Mouse (Mus musculus) hindbrain, embryonic 15.5 days (tissue): ENCODE results near the gene Lamtor1. TPM values are rescaled to one million over a fixed set of nuclear protein-coding genes. Genes with fewer than 3 reads are reported as not detected.
A peak's percentile ranks its signal among the peaks of the same experiment; 100 is the strongest.

Experiments used
- ATAC-seq: fragments of 200-750 bp; cut with Nextera tagmentation; 2 replicates; pipeline ENCODE4 v1.8.0; 2017; ENCODE audit warnings: low read depth, moderate number of reproducible peaks, moderate TSS enrichment; ENCODE audit not compliant: low FRiP score
- H3K27ac ChIP-seq: fragments of 300-500 bp; sonication (generic); replicated peaks from 2 replicates; pipeline ENCODE4 v1.5.1; 2015; ENCODE audit warnings: mild to moderate bottlenecking, inconsistent platforms
- H3K27me3 ChIP-seq: fragments of 300-500 bp; sonication (generic); 2 replicates; pipeline ENCODE4 v1.6.1; 2015; ENCODE audit warnings: control low read depth, inconsistent platforms
- H3K36me3 ChIP-seq: fragments of 300-500 bp; sonication (generic); 2 replicates; pipeline ENCODE4 v1.6.1; 2015; ENCODE audit warnings: control low read depth, inconsistent platforms
- H3K4me1 ChIP-seq: fragments of 300-500 bp; sonication (generic); replicated peaks from 2 replicates; pipeline ENCODE4 v1.6.1; 2015; ENCODE audit warnings: control low read depth, inconsistent platforms
- H3K4me2 ChIP-seq: fragments of 300-500 bp; sonication (generic); 2 replicates; pipeline ENCODE4 v1.6.1; 2015; ENCODE audit warnings: moderate library complexity, mild to moderate bottlenecking, inconsistent platforms
- H3K4me3 ChIP-seq: fragments of 300-500 bp; sonication (generic); 2 replicates; pipeline ENCODE4 v1.5.1; 2015; ENCODE audit warnings: mild to moderate bottlenecking, inconsistent platforms
- H3K9ac ChIP-seq: fragments of 300-500 bp; sonication (generic); 2 replicates; pipeline ENCODE4 v1.6.1; 2015; ENCODE audit warnings: inconsistent platforms
- H3K9me3 ChIP-seq: fragments of 300-500 bp; sonication (generic); 2 replicates; pipeline ENCODE4 v1.6.1; 2016; ENCODE audit warnings: control low read depth, inconsistent platforms
- WGBS: fragments of 180-500 bp; shearing (Covaris S2); methylation state at CpG from one replicate; pipeline ENCODE4 v1.1.7; 2015; 5-methylcytosine and 5-hydroxymethylcytosine counted together
- polyA plus RNA-seq: library from polyadenylated mRNA; unstranded; fragments of >200 nt; fragmentation: Nextera tagmentation; extraction: Ambion mirVana; gene quantifications from 2 replicates; pipeline ENCODE4 v1.2.1, GENCODE M21; 2015

The Lamtor1 gene
- polyA plus RNA-seq, 1 experiment from 2014 or later: 165 TPM

DNA sequence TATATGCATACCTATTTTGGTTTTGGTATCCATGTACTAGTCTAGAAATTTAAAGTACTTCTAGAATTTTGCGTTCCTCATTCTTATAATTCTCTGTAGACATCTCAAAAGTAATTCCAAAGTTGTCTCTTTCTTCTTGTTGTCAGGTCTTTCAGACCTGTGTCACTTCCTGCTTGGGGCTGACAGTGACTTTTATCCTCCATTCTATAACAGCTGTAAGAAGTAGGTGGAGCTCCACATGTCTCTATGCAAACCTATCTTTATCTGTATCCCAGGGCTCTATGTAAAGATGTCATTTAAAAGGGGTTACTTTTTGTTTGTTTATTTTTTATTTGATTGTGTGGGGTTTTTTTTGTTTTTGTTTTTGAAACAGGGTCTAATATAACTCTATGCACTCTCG, 57.9 kb downstream of the Lamtor1 start:
- no peak overlapping the region for H3K9ac ChIP-seq
- ATAC-seq: no peak
- H3K4me2 ChIP-seq: no peak overlapping the region
- no peak overlapping the region for H3K27ac ChIP-seq
- peaks cover 10% of the 10 kb centered on the region for H3K4me1 ChIP-seq
- no peaks in the 10 kb centered on the region for H3K9me3 ChIP-seq
- WGBS: 91% methylated on average over 2 of the region's 2 CpGs
- no peaks in the 10 kb centered on the region for H3K36me3 ChIP-seq
- no peaks in the 10 kb centered on the region for H3K27me3 ChIP-seq
- H3K4me3 ChIP-seq: no peak overlapping the region

DNA sequence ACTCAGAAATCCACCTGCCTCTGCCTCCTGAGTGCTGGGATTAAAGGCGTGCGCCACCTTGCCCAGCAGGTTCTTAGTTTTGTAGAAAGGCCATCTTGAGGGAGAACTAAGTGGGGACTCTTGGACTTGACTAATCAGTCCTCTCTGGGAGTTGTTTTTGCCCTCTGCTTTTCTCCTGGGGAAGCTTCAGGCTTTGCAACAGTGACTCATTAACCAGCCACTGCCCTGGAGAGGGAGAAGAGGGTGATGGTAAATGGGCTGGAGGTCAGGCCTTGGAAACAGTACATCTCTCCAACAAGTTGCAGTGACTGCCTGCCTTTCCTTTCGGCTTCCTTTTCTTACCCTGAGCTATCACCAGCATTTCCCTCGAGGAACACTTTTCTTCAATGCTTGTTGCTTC, 58.8 kb downstream of the Lamtor1 start:
- Histone ChIP-seq H3K27ac (no peak overlapping the region), H3K4me1 (peaks cover 17% of the 10 kb centered on the region), H3K27me3 (no peaks in the 10 kb centered on the region), H3K4me3 (no peak overlapping the region), H3K9ac (no peak overlapping the region), H3K36me3 (no peaks in the 10 kb centered on the region), H3K4me2 (no peak overlapping the region), H3K9me3 (no peaks in the 10 kb centered on the region)
- 87% methylated on average over 4 of the region's 4 CpGs for WGBS
- ATAC-seq: no peak

DNA sequence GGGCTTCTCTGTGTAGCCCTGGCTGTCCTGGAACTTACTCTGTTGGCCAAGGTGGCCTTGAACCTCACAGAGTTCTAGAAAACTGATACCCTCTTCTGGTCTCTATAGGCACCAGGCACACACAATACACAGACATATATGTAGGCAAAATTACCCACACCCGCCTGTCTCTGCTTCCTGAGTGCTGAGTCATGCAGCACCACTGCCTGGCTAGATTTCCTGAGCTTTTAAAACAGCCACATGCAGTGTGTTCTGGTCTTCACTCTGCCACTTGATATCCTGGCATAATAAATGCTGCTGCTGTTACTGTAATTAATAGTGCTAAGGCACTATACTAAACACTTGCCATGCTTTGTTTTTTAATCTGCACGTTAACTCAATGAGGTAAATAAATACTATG, 59.9 kb downstream of the Lamtor1 start:
- no peak overlapping the region for H3K27ac ChIP-seq
- ATAC-seq: no peak
- H3K4me1 ChIP-seq: peaks cover 10% of the 10 kb centered on the region
- no peaks in the 10 kb centered on the region for H3K9me3 ChIP-seq
- WGBS: 83% methylated on average over 2 of the region's 2 CpGs
- H3K4me2 ChIP-seq: no peak overlapping the region
- no peaks in the 10 kb centered on the region for H3K36me3 ChIP-seq
- H3K9ac ChIP-seq: no peak overlapping the region
- H3K4me3 ChIP-seq: no peak overlapping the region
- H3K27me3 ChIP-seq: no peaks in the 10 kb centered on the region

DNA sequence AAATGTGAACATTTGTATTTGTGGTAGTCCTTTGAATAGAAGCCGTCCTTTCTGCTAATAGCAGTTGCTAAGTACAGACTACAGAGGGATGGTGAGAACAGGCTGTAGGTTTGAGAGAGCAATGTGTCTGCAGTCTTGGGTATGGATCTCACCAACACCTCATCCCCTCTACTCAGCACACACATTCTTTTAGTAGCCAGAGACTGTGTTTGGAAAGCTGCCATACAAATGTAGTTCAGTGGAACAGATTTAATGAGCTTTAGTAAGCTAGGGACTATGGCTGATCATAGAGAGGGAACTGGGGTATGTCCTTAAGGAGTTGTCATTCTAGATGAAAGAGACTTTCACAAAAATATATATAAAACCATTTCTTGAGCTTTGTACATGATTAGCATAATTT, 61.6 kb downstream of the Lamtor1 start:
- no peak overlapping the region for H3K9ac ChIP-seq
- no peak overlapping the region for H3K4me3 ChIP-seq
- ATAC-seq: no peak
- H3K4me1 ChIP-seq: peaks cover 21% of the 10 kb centered on the region
- no peaks in the 10 kb centered on the region for H3K9me3 ChIP-seq
- H3K4me2 ChIP-seq: no peak overlapping the region
- WGBS: 85% methylated on average over 1 of the region's 1 CpGs
- H3K36me3 ChIP-seq: no peaks in the 10 kb centered on the region
- no peaks in the 10 kb centered on the region for H3K27me3 ChIP-seq
- no peak overlapping the region for H3K27ac ChIP-seq

DNA sequence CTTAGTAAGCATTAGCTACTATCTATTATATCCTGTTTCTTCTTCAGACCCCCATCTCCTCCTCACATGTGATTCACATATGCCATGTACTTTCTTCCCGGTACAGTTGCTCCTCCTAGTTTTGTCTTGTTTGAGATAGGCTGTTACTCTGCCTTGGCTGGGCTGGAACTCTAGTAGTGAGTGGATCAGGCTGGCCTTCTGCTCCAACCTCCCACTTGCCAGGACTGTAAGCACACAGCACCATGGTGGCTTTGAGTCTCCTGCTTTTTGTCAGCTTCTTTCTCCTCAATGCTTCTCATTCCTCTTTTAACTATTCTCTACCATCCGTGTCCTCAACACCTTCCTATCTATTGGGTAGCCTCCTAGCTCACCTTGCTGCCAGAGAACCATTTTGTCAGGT, 63.0 kb downstream of the Lamtor1 start:
- Histone ChIP-seq H3K27ac (peak overlapping the region; percentile 99), H3K4me2 (peak overlapping the region; percentile 77), H3K9ac (peak overlapping the region; percentile 84), H3K4me3 (no peak overlapping the region), H3K36me3 (no peaks in the 10 kb centered on the region), H3K27me3 (no peaks in the 10 kb centered on the region), H3K9me3 (no peaks in the 10 kb centered on the region), H3K4me1 (peaks cover 35% of the 10 kb centered on the region)
- ATAC-seq: no peak
- 55% methylated on average over 2 of the region's 2 CpGs for WGBS

DNA sequence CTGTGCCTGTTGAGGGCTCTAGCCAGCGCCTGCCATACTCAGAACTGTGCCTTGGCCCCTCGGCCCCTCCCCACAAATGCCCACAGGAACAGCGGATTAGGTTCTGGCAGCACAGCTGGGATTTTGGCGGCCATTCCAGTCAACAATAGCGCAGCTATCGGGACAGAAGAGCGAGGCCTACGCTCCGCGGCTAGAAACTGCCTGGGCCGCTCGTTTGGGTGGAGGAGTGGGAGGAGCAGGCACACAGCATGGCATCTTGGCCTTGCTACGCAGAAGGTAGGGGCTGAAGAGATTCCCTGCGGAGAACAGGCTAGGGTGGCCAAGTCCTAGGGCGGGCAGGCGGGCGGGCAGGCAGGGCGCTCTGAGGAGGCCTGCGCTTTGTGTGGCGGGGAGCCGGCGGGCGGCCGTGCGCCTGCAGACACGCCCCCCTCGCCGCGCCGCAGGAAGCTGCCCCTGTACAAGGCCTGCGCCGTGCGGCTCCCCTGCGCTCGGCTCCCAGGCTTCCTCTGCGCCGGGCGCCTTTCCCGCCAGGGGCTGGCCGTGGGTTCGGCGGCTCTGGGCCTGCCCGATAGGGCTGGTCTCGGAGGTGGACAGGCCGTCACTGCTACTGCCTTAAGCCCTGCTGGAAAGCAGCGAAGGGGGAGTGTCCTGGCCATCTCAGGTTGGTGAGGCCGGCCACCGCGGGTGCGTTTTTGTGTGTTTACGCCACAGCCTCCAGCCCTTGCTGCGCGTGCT, 64.2 kb downstream of the Lamtor1 start:
- ATAC-seq: peak; percentile 92

DNA sequence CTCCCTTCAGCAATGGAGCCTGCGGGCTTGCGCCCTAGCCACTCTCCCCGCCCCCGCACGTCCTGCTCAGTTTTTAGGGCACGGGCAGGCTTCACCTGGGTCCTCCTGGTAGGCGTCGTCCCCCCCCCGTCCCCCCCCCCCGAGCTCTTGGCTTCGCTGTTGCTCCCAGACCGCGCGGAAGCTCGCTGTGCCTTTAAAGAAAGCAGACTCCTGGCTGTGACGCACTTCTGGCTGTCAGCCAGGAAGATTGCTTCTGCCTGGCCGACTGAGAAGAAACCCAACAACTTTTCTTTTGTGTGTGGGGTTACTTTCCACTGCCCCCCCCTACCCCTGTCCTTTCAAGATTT, 64.7 kb downstream of the Lamtor1 start:
- no peaks in the 10 kb centered on the region for H3K27me3 ChIP-seq
- no peaks in the 10 kb centered on the region for H3K9me3 ChIP-seq
- H3K27ac ChIP-seq: peak overlapping the region; percentile 99
- H3K4me1 ChIP-seq: peaks cover 50% of the 10 kb centered on the region
- H3K4me3 ChIP-seq: peak overlapping the region; percentile 59
- peak overlapping the region; percentile 84 for H3K9ac ChIP-seq
- H3K4me2 ChIP-seq: peak overlapping the region; percentile 77
- WGBS: 0% methylated on average over 12 of the region's 17 CpGs
- ATAC-seq: peak; percentile 66
- H3K36me3 ChIP-seq: no peaks in the 10 kb centered on the region

More for the DNA sequence above, 64.2 kb downstream of the Lamtor1 start:
- Histone ChIP-seq H3K9ac (peak overlapping the region; percentile 84), H3K27me3 (no peaks in the 10 kb centered on the region), H3K9me3 (no peaks in the 10 kb centered on the region), H3K4me3 (peak overlapping the region; percentile 59), H3K4me2 (peak overlapping the region; percentile 77), H3K27ac (peak overlapping the region; percentile 99), H3K4me1 (peaks cover 46% of the 10 kb centered on the region), H3K36me3 (no peaks in the 10 kb centered on the region)
- WGBS: 1% methylated on average over 39 of the region's 53 CpGs

DNA sequence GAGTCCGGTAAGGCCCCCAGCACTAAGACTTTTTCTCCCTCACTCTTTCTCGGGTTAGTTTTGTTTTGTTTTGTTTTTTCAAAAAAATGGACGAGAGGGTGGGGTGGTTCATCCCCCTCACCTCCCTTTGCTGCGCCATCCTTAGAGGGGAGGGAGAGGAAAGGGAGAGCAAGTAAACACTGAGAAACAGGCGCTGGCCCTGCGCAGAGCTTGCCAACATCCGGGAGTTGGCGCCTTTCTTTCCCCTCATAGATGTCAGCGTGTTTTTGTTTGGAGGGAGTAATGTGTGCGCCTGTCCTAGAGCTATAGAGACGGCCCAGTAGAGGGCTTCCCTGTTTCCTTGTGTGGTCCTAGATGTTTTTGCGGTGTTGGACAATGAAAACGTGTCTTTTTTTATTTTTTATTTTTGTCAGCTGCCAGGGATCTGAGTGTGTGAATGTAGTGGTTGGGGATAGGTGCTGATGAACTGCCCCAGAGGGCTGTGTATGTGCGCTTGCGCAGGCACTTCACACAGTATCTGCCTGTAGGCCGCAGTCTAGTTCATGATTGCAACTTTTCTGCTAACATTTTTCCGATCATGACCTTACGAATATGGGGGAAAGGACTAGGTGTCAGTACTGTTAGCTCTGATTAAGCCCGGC, 65.2 kb downstream of the Lamtor1 start:
- Histone ChIP-seq H3K27me3 (no peaks in the 10 kb centered on the region), H3K27ac (peak overlapping the region; percentile 99), H3K9ac (peak overlapping the region; percentile 84), H3K4me1 (peaks cover 50% of the 10 kb centered on the region), H3K4me3 (peak overlapping the region; percentile 59), H3K9me3 (no peaks in the 10 kb centered on the region), H3K4me2 (peak overlapping the region; percentile 77), H3K36me3 (no peaks in the 10 kb centered on the region)
- 1% methylated on average over 19 of the region's 19 CpGs for WGBS
- peak; percentile 75 for ATAC-seq

DNA sequence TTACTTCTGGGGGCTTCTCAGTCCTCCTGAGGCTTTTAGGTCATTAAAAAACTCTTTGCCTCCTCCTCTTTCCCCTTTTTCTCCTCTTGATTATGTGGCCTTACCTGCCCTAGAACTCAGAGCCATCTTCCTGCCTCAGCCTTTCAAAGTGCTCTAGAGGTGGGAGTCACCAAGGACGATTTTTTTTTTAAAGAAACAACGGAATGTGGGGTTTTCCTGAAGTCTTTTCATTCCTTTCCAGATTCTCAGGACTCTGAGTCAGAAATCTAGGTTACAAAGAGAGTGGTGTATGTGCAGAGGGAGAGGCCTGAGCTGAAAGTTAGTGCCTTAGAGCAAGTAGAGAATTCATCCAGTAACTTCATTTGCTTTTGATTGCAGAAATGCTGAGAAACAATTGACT, 66.0 kb downstream of the Lamtor1 start:
- H3K4me1 ChIP-seq: peaks cover 50% of the 10 kb centered on the region
- no peaks in the 10 kb centered on the region for H3K9me3 ChIP-seq
- 52% methylated on average over 2 of the region's 2 CpGs for WGBS
- no peaks in the 10 kb centered on the region for H3K36me3 ChIP-seq
- H3K9ac ChIP-seq: peak overlapping the region; percentile 84
- peak overlapping the region; percentile 99 for H3K27ac ChIP-seq
- H3K4me2 ChIP-seq: peak overlapping the region; percentile 77
- peak overlapping the region; percentile 59 for H3K4me3 ChIP-seq
- no peak for ATAC-seq
- no peaks in the 10 kb centered on the region for H3K27me3 ChIP-seq

DNA sequence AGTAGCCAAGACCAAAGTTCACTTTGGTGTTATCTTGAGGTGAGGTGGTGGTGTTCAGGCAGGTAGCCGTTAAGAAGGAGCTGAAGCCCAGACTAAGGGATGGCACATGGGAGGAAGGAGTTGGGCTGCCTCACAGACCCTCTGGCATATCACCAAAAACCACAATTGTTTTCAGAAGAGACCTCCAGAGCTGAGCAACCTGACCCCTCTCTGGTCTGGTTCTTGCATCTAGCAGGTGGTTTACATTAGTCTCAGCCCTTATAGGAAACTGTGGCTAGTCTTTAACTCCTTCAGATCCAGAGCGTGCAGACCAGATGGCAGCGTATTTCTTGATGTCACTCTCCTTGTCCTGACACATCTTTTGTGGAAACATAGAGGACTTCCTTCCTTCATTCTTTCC, 68.0 kb downstream of the Lamtor1 start:
- no peak overlapping the region for H3K4me2 ChIP-seq
- ATAC-seq: no peak
- no peaks in the 10 kb centered on the region for H3K36me3 ChIP-seq
- H3K4me3 ChIP-seq: no peak overlapping the region
- peaks cover 48% of the 10 kb centered on the region for H3K4me1 ChIP-seq
- WGBS: 85% methylated on average over 3 of the region's 3 CpGs
- no peak overlapping the region for H3K9ac ChIP-seq
- H3K9me3 ChIP-seq: no peaks in the 10 kb centered on the region
- no peaks in the 10 kb centered on the region for H3K27me3 ChIP-seq
- H3K27ac ChIP-seq: no peak overlapping the region

DNA sequence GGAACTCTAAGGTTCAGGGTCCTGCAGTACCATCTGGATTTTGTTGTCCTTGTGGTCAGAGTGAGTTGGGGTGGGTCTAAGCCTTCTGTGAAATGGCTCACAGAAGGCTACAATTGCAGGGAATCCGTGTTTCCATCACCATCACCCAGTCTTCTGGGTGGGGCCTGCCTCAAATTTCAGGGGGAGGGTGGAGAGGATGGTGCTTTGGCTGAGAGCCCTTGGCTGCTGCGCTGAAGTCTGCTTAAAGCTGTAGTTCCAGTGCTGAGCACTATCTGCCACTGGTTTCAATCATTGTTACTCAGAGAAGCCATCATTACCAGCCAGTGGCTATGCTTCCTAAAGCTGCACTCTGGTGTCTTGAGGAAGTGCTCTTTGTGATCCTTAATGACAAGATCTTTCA, 68.8 kb downstream of the Lamtor1 start:
- H3K4me3 ChIP-seq: no peak overlapping the region
- H3K4me2 ChIP-seq: no peak overlapping the region
- no peak overlapping the region for H3K27ac ChIP-seq
- H3K27me3 ChIP-seq: no peaks in the 10 kb centered on the region
- H3K9ac ChIP-seq: no peak overlapping the region
- H3K9me3 ChIP-seq: no peaks in the 10 kb centered on the region
- H3K36me3 ChIP-seq: no peaks in the 10 kb centered on the region
- 76% methylated on average over 2 of the region's 2 CpGs for WGBS
- no peak for ATAC-seq
- H3K4me1 ChIP-seq: peaks cover 41% of the 10 kb centered on the region
